Mouse (Mus musculus): ENCODE measurements around the gene Ddr2. TPM values are rescaled to one million over a fixed set of nuclear protein-coding genes. Genes with fewer than 3 reads are reported as not detected.

Gene Ddr2
- polyA plus RNA-seq, 1 experiment from 2014 or later = 85.2 TPM

DNA sequence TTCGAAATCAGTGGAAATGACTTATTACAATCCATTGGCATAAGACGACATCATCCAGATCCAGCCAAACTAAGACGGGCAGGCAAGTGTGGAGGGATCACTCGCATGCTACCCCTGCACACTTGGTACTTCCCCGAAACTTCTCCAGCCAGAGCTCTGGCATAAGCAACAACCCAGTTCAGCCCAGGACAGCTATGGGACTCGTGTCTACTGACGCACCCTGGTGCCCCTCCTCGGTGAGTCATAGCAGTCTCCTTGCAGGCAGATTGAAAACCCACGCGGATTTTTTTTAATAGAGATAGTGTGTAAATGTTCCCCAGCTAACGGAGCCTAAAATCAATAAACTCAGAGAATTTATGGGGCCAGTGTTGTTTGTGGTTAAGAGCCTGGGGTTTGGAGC lies 52.5 kb downstream of the Ddr2 start:
- no peaks in the 10 kb centered on the region for H3K27me3 ChIP-seq (replicated peaks; ENCODE audit: control insufficient read depth, insufficient read depth, low read length)
- H3K4me1 ChIP-seq (ENCODE audit: control insufficient read depth, insufficient read depth, low read length) = peaks cover 27% of the 10 kb centered on the region
- H3K4me3 ChIP-seq (ENCODE audit: low read depth, low read length) = no peak overlapping the region
- no peak for DNase-seq (ENCODE audit: low spot score)
- 92% methylated on average over 11 of the region's 11 CpGs for WGBS
- no peak overlapping the region for H3K9ac ChIP-seq (ENCODE audit: low read depth, low read length)
- ATAC-seq (ENCODE audit: low read depth) = no peak
- no peak overlapping the region for H3K4me2 ChIP-seq (ENCODE audit: low read depth, low read length)
- 0 out of 2 replicates have a peak, but pooled peaks cover 8% of the 10 kb centered on the region for H3K36me3 ChIP-seq (ENCODE audit: control insufficient read depth, insufficient read depth, low read length)
- no peak overlapping the region for H3K27ac ChIP-seq (replicated peaks; ENCODE audit: low read depth, low read length)
- H3K9me3 ChIP-seq (ENCODE audit: control insufficient read depth, low read length) = peaks cover 6% of the 10 kb centered on the region; the same call in 1 of the 2 replicates

- DNase-seq (ENCODE audit: low spot score) = no peak
- Histone ChIP-seq H3K27me3 (replicated peaks; ENCODE audit: control insufficient read depth, insufficient read depth, low read length) (no peaks in the 10 kb centered on the region), H3K9ac (ENCODE audit: low read depth, low read length) (no peak overlapping the region), H3K36me3 (ENCODE audit: control insufficient read depth, insufficient read depth, low read length) (0 out of 2 replicates have a peak, but pooled peaks cover 8% of the 10 kb centered on the region), H3K27ac (replicated peaks; ENCODE audit: low read depth, low read length) (no peak overlapping the region), H3K4me2 (ENCODE audit: low read depth, low read length) (no peak overlapping the region), H3K4me3 (ENCODE audit: low read depth, low read length) (no peak overlapping the region), H3K9me3 (ENCODE audit: control insufficient read depth, low read length) (peaks cover 6% of the 10 kb centered on the region; the same call in 1 of the 2 replicates), H3K4me1 (ENCODE audit: control insufficient read depth, insufficient read depth, low read length) (peaks cover 31% of the 10 kb centered on the region)
- WGBS = 80% methylated on average over 7 of the region's 7 CpGs
- no peak for ATAC-seq (ENCODE audit: low read depth)
Observed at GRCm38 (mm10) chr1:170057607-170058006, 53.0 kb downstream of the Ddr2 start.

DNA sequence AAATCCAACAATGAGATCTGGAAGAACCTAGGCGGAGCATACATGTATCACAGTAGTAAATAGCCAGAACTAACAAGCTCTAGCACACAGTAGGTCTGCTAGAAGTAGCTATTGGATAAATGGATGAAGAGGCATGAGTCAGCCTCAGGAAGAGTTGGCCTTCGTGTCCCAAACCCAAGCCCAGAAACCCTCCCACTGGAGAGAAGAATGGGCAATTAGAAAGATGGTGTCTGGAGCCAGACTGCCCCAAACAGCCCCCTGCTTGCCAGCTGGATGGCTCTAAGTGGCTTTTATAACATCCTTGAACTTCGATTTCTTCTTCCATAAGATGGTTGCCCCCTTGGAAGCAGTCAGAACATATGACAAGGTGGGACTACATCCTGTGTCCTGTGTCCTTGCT lies 53.6 kb downstream of the Ddr2 start:
- Histone ChIP-seq H3K27me3 (replicated peaks; ENCODE audit: control insufficient read depth, insufficient read depth, low read length) (no peaks in the 10 kb centered on the region), H3K4me2 (ENCODE audit: low read depth, low read length) (no peak overlapping the region), H3K4me1 (ENCODE audit: control insufficient read depth, insufficient read depth, low read length) (peaks cover 37% of the 10 kb centered on the region), H3K27ac (replicated peaks; ENCODE audit: low read depth, low read length) (no peak overlapping the region), H3K9me3 (ENCODE audit: control insufficient read depth, low read length) (peaks cover 6% of the 10 kb centered on the region; the same call in 1 of the 2 replicates), H3K4me3 (ENCODE audit: low read depth, low read length) (no peak overlapping the region), H3K36me3 (ENCODE audit: control insufficient read depth, insufficient read depth, low read length) (0 out of 2 replicates have a peak, but pooled peaks cover 8% of the 10 kb centered on the region), H3K9ac (ENCODE audit: low read depth, low read length) (no peak overlapping the region)
- DNase-seq (ENCODE audit: low spot score) = no peak
- no peak for ATAC-seq (ENCODE audit: low read depth)
- WGBS = 85% methylated on average over 3 of the region's 3 CpGs

DNA sequence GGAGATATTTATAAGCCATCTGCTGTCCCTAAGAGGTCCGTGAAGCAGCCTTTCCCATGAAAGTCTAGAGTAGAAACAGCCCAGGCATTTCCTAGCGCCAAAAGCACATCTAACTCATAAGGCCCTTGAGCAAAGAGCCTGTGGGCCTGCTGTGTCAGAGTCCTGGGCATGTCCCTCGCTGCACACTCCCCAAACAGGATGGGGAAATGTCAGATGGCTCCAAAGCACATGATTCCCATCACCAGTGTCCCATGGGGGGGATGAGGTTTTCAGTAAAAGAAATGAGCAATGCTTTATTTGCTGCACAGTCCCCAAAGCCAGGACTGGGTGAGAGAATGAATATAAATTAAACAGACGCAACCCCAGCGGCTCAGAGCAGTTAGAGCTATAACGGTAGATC lies 54.3 kb downstream of the Ddr2 start:
- 0 out of 2 replicates have a peak, but pooled peaks cover 8% of the 10 kb centered on the region for H3K36me3 ChIP-seq (ENCODE audit: control insufficient read depth, insufficient read depth, low read length)
- H3K9ac ChIP-seq (ENCODE audit: low read depth, low read length) = no peak overlapping the region
- 60% methylated on average over 6 of the region's 6 CpGs for WGBS
- ATAC-seq (ENCODE audit: low read depth) (0 out of 2 replicates have a peak, but pooled peaks have one; percentile 23), DNase-seq (ENCODE audit: low spot score) (peak; percentile 52)
- H3K27ac ChIP-seq (replicated peaks; ENCODE audit: low read depth, low read length) = no peak overlapping the region; the same call in 1 of the 2 replicates
- H3K4me2 ChIP-seq (ENCODE audit: low read depth, low read length) = no peak overlapping the region
- peaks cover 6% of the 10 kb centered on the region; the same call in 1 of the 2 replicates for H3K9me3 ChIP-seq (ENCODE audit: control insufficient read depth, low read length)
- H3K27me3 ChIP-seq (replicated peaks; ENCODE audit: control insufficient read depth, insufficient read depth, low read length) = no peaks in the 10 kb centered on the region
- H3K4me3 ChIP-seq (ENCODE audit: low read depth, low read length) = no peak overlapping the region
- H3K4me1 ChIP-seq (ENCODE audit: control insufficient read depth, insufficient read depth, low read length) = peaks cover 38% of the 10 kb centered on the region

- 0 out of 2 replicates have a peak, but pooled peaks have one; percentile 10 for ATAC-seq (ENCODE audit: low read depth)
- H3K4me3 ChIP-seq (ENCODE audit: low read depth, low read length) = no peak overlapping the region
- 80% methylated on average over 1 of the region's 1 CpGs for WGBS
- peaks cover 36% of the 10 kb centered on the region for H3K4me1 ChIP-seq (ENCODE audit: control insufficient read depth, insufficient read depth, low read length)
- no peaks in the 10 kb centered on the region for H3K9me3 ChIP-seq (ENCODE audit: control insufficient read depth, low read length)
- H3K9ac ChIP-seq (ENCODE audit: low read depth, low read length) = no peak overlapping the region
- no peaks in the 10 kb centered on the region for H3K36me3 ChIP-seq (ENCODE audit: control insufficient read depth, insufficient read depth, low read length)
- DNase-seq (ENCODE audit: low spot score) = no peak
- H3K4me2 ChIP-seq (ENCODE audit: low read depth, low read length) = peak overlapping the region; percentile 19
- peak overlapping the region; percentile 45 for H3K27ac ChIP-seq (replicated peaks; ENCODE audit: low read depth, low read length)
- no peaks in the 10 kb centered on the region for H3K27me3 ChIP-seq (replicated peaks; ENCODE audit: control insufficient read depth, insufficient read depth, low read length)
Observed at GRCm38 (mm10) chr1:170052469-170053065, 58.0 kb downstream of the Ddr2 start.

- WGBS = 28% methylated on average over 5 of the region's 5 CpGs
- H3K9ac ChIP-seq (ENCODE audit: low read depth, low read length) = no peak overlapping the region
- DNase-seq (ENCODE audit: low spot score) (peak; percentile 87), ATAC-seq (ENCODE audit: low read depth) (peak; percentile 77)
- H3K4me1 ChIP-seq (ENCODE audit: control insufficient read depth, insufficient read depth, low read length) = peaks cover 32% of the 10 kb centered on the region
- no peaks in the 10 kb centered on the region for H3K36me3 ChIP-seq (ENCODE audit: control insufficient read depth, insufficient read depth, low read length)
- H3K4me2 ChIP-seq (ENCODE audit: low read depth, low read length) = 0 out of 2 replicates have a peak overlapping the region, but pooled peaks have one; percentile 19
- no peak overlapping the region for H3K4me3 ChIP-seq (ENCODE audit: low read depth, low read length)
- H3K9me3 ChIP-seq (ENCODE audit: control insufficient read depth, low read length) = no peaks in the 10 kb centered on the region
- no peaks in the 10 kb centered on the region for H3K27me3 ChIP-seq (replicated peaks; ENCODE audit: control insufficient read depth, insufficient read depth, low read length)
- peak overlapping the region; percentile 40 for H3K27ac ChIP-seq (replicated peaks; ENCODE audit: low read depth, low read length)
Observed at GRCm38 (mm10) chr1:170051631-170052177, 58.9 kb downstream of the Ddr2 start.

DNA sequence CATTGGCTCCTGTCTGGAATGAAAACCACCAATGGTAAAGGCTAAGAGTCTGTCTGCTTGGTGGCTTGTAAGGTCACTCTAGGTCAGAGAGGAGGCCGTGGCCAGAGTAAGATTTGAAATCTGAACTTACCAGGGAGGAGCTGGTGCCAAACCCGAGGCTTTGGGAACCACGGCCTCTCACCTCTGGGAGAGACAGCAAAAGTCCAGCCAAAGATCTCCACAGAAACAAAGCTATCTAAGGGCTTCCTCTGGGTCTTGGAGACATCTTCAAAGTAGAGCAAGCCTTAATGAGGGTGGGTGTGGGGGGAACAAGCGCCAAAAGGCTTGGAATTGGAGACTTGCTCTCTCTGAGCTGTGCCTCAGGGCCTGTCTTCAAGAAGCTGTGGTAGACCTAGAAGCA lies 62.1 kb downstream of the Ddr2 start:
- Histone ChIP-seq H3K4me2 (ENCODE audit: low read depth, low read length) (no peak overlapping the region), H3K9ac (ENCODE audit: low read depth, low read length) (no peak overlapping the region), H3K36me3 (ENCODE audit: control insufficient read depth, insufficient read depth, low read length) (no peaks in the 10 kb centered on the region), H3K27ac (replicated peaks; ENCODE audit: low read depth, low read length) (no peak overlapping the region), H3K4me3 (ENCODE audit: low read depth, low read length) (no peak overlapping the region), H3K4me1 (ENCODE audit: control insufficient read depth, insufficient read depth, low read length) (peaks cover 15% of the 10 kb centered on the region), H3K27me3 (replicated peaks; ENCODE audit: control insufficient read depth, insufficient read depth, low read length) (no peaks in the 10 kb centered on the region), H3K9me3 (ENCODE audit: control insufficient read depth, low read length) (no peaks in the 10 kb centered on the region)
- ATAC-seq (ENCODE audit: low read depth) = no peak
- WGBS = 84% methylated on average over 4 of the region's 4 CpGs
- DNase-seq (ENCODE audit: low spot score) = no peak

GRCm38 (mm10) chr1:170044726-170045471 lies 65.7 kb downstream of the Ddr2 start:
- Histone ChIP-seq H3K9ac (ENCODE audit: low read depth, low read length) (no peak overlapping the region), H3K27me3 (replicated peaks; ENCODE audit: control insufficient read depth, insufficient read depth, low read length) (no peaks in the 10 kb centered on the region), H3K36me3 (ENCODE audit: control insufficient read depth, insufficient read depth, low read length) (no peaks in the 10 kb centered on the region), H3K4me2 (ENCODE audit: low read depth, low read length) (no peak overlapping the region), H3K4me1 (ENCODE audit: control insufficient read depth, insufficient read depth, low read length) (no peaks in the 10 kb centered on the region), H3K27ac (replicated peaks; ENCODE audit: low read depth, low read length) (no peak overlapping the region), H3K9me3 (ENCODE audit: control insufficient read depth, low read length) (no peaks in the 10 kb centered on the region), H3K4me3 (ENCODE audit: low read depth, low read length) (no peak overlapping the region)
- DNase-seq (ENCODE audit: low spot score) = no peak
- WGBS = 76% methylated on average over 9 of the region's 9 CpGs
- no peak for ATAC-seq (ENCODE audit: low read depth)
